Mouse (Mus musculus) liver, embryonic 14.5 days (tissue): ENCODE results near the gene Itga10.

ENCODE experiments used
- CTCF ChIP-seq: IDR thresholded peaks from 2 replicates; pipeline ENCODE4 v1.5.1; 2016; ENCODE audit warnings: antibody characterized with exemption, low read depth, control low read depth
- EP300 ChIP-seq: IDR thresholded peaks from 2 replicates; pipeline ENCODE4 v1.6.1; 2016; ENCODE audit warnings: antibody characterized with exemption, low read depth

DNA sequence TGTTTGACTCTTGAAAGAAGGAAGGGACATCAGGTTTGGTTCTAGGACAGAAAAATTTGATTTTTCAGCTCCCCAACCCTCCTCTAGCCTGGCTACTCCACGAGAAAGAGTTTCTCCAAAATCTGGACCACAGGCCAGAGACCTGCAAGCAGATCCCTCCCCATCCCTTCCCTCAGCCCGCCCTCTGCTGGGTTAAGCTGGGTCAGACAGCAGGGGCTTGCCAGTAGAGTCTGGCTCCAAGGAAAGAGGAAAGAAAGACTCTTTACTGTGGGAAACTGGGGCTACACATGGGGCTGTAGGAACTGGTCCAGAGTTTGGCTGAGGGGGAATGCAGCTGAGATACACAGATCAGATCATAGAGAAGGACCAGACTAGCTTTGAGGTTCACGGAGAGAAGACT, 47.1 kb downstream of the Itga10 start:
- TF ChIP-seq CTCF (peak; percentile 33), EP300 (no peak)
